Mouse (Mus musculus) mature B cell (primary cell): ENCODE measurements around the gene Mical2.

Experiments
- in situ Hi-C: fragments of 300-500 bp; cut with MboI; formaldehyde crosslinking; loops from 2 replicates; pipeline ENCODE4 v1.14.3; 2019

The Mical2 gene

DNA sequence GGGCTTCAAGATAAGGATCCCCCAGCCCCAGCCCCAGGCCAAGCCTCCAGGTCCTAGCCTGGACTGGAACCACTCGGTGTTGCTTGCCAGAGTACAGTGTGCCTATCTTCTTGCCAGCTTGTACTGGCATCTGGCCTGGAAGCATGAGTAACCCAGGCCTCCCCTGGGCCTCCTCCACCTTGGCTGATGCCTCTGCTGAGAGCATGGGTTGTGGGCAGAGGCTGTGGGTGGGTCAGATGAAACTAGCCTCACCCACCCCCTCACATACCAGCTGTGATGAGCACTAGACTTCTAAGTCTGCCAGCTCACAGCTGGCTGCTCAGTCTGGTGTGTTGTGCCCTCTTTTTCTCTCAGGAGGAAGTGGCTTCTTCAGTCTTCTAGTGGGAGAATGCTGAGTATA is 90.6 kb downstream of the Mical2 start:
- in situ Hi-C loops, result no loop called here

DNA sequence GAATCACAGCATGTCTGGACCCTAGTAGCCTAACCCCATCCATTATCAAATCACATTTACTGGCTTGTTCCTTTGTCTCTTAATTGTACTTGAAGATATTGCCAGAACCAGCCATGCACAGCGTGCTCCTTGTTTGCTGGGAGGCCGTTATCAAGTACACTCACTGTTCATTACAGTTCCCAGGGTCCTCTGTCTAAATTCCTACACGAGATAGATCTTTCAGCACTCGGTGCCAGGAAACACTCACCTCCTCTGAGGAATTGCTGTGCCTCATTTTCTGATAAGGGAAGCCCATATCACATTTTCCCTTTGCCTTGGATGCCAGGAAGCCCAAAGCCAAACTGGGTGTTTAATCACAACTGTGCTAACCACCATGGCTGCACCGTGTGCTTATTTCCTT is 91.8 kb downstream of the Mical2 start:
- in situ Hi-C loops, result no loop called here

DNA sequence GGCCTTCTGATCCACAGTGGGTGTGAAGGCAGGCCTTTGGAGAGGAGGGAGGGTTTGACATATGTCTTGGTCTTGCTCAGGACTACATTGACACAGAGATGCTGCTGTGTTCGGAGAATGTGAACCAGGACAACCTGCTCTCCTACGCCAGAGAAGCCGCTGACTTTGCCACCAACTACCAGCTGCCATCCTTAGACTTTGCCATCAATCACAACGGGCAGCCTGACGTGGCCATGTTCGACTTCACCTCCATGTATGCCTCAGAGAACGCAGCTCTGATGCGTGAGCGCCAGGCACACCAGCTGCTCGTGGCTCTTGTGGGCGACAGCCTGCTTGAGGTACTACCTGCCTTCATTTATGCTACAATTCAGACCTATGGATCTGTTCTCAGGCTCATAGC is 92.7 kb downstream of the Mical2 start:
- in situ Hi-C loops, result no loop called here

DNA sequence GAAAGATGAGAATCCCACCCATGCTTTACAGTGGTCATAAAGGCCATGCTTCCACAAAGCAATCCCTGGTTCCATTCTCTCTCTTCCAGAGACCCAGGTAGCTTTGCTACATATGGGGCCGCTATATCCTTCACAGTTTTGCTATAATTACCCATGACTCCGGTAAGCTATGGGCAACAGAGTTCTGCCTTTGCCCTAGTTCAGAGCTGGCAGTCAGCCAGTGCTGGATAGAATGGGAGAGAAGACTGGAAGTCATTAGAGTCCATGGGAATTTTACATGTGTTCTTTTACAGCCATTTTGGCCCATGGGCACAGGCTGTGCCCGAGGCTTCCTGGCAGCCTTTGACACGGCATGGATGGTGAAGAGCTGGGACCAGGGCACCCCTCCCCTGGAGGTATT is 93.8 kb downstream of the Mical2 start:
- in situ Hi-C loops, result no loop called here

DNA sequence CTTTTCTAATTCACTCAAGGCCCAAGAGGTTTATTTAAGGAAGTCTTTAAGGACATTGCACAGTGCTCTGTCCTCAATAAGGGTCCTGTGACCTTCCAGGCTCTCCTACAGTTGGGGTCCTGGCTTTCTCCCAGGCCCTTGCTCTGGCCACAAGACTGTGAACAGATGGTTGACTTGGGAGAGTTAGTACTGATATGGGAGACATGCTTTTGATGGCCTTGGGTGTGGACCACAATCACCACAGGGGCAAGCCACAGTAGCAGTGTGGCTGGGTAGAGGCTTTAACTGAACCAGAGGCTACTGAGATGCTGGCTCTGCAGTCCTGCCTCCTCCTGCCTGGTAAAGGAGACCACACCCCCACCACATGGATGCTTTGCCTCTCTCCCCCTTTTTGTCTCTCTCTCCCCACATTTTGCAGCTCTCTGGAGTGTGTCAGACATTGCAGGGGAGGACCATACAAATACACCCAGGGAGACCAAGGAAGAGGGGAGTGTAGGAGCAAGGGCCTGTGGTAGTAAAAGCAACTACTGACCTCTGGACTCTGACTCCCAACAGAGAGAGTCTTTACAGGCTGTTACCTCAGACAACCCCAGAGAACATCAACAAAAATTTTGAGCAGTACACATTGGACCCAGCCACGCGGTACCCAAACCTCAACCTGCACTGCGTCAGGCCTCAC is 94.5 kb downstream of the Mical2 start:
- in situ Hi-C loops, result no loop called here

DNA sequence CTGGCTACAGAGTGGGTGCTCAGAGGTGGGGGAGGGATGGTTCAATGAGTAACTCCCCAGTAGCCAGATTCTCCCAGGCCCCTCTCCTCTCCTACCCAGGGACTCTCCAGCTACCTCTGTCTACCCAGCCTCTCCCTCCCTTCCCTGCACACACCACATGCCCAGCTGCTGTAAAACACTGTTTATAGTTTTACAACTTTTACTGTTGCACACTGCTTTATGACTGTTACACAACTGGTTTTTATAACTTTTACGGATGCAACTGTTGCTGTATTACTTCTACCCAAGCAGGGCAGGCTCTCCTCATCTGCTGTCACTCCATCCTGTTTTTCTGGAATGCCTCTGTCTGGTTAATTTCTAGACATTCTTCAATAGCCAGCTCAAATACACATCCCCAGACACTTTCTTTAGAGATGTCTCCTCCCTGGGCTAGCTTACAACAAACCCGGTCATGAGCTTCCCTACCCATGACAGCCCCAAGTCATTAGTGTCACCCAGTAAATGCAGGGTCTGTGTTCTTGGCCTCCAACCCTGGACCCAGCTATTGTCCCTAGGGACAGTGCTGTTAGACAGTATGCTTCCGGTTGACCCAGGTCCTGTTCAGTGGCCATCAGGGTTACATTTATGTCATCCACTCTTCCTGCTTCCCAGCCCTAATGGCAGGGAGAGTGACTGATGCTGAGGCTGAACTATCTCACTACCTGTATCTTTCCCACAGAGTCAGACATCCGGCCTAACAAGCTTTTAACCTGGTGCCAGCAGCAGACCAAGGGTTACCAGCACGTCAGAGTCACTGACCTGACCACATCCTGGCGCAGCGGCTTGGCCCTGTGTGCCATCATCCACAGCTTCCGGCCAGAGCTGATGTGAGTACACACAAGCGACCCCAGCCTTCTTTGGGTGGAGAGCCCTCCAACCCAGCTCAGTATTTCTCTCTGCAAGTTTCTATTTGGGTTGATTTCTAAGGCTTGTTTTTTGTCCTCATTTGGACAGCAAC is 96.4 kb downstream of the Mical2 start:
- in situ Hi-C loops, result no loop called here

DNA sequence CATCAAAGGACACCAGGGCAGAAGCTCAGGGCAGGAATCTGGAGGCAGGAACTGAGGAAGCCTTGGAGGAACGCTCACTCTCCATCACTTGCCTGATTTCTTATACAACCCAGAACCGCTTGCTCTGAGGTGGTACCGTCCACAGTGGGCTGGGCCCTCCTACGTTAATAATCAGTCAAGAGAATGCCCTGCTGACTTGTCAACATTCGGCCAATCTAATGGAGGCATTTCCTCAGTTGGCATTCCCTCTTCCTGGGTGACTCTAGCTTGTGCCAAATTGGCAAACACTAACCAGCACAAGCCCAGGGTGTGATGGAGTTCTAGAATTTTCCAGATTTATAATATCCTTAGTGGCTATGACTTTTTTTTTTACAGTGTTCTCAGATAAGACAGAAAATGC is 98.9 kb downstream of the Mical2 start:
- in situ Hi-C loops, result no loop called here

DNA sequence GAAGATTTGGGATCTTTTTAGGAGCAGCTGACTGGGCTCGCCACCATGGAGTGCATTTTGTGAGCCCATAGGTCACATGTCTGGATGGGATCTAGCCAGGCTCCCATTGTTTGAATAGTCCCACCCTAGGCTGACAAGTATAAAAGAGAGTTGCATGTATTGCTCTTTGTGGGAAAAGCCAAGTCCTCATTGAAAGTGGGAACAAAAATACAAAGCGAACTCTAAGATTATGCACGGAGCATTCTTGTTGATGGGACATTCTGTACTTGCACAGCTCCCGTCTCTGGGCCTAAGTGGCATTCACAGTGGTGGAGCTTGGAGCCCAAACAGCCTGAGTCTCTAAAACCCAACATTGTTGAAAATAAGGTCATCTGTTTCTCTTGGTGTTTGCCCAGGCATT is 101.2 kb downstream of the Mical2 start:
- in situ Hi-C loops, result no loop called here

DNA sequence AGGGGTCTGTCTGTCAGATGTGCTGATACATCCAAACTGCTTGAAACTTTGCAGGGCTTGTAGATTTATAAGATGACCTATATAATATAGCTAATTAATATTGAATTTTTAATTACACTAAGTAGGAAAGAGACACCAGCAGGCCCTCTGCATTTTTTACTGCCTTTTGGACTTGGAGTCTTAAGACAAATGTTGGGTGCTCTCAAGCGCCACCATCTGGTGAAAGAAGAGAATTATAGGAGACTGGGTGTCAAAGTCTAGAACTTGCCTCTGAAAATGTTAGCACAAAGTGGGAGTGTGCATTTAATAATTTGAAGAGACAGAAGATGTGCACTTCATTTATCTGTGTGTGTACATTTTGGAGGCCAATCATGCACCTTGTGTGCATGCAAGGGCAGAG is 103.3 kb downstream of the Mical2 start:
- in situ Hi-C loops, result no loop called here

DNA sequence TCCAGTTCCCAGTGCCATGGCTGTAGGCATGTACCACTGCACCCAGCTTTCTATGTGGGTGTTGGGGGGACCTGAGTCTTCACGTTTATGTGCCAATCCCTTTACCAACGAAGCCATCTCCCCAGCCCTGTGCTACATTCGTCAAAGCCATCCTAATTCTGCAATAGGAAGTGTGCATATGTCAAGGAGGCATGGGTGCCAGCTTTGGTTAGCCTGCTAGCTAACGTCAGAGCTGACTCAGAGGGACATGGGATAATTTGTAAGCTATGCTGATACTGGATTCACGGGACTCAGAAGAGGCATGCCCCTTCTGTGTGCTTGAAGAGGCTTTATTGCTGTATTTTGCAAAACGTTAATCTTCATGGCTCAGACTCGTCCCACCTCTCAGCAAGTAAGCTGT is 103.8 kb downstream of the Mical2 start:
- in situ Hi-C loops, result no loop called here

DNA sequence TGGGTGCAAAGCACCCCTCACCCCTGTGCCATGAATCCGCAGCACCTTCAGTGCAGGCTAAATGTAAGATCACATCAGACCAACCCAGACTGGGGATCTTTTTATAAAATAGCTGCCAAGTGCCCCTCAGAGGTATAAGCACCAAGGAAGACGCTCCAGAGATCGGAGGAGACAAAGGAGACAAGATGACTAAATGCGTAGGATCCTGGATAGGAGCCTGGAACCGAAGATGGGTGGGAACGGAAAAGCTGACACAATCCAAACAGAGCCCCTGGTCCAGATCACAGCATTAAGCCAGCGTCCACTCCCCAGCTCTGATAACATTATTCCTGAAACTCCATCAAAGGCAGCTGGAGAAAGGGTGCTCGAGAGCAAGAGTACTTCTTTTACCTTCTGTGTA is 105.3 kb downstream of the Mical2 start:
- in situ Hi-C loops, result no loop called here

DNA sequence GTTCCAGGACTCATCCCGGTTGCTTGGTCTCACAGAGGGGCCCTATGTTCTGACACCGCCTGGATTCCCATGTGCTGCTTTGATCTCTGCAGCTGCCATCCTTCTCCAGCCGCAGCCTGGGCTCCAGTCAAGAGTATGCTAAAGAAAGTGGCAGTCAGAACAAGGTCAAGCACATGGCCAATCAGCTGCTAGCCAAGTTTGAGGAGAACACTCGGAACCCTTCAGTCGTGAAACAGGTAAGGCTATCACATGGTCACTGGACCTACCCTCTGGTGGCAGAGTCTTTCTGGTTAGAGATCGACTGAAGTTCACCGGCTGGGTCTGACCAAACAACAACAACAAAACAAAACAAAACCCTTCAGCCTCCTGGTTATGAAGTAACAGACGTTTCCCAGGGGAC is 106.1 kb downstream of the Mical2 start:
- in situ Hi-C loops, result no loop called here

DNA sequence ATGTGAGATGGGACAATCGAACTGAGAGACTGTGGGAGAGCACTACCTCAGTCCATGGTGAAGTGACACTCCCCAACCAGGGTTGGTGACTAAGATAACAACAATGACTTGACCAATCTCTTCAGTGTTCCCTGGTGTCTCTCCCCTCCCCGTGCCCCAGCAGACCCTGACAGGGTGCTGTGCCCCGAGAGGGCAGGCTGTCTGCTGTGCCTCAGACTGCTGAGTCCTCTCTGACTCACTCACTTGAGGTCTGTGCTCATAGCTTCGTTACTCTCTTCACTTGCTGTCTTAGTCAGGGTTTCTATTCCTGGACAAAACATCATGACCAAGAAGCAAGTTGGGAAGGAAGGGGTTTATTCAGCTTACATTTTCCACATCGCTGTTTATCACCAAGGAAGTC is 106.8 kb downstream of the Mical2 start:
- in situ Hi-C loops, result no loop called here

DNA sequence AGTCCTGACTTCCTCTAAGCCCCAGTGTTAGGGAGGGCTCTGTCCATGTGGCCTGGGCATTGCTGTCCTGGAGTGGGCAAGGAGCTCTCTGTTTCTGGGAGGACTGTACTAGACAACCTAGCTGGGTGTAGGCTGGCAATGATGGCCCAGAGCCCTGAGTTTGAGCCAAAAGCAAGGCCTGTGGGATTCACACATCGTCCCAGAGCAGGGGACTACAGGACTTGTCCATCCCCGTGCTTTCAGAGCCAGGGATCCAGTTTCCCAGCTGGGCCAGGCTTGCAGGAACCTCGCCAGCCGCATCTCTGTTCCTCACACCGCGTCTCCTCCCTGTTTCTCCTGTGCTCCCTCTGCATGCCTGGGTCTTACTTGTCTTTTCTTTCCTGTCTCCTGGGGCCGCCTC is 107.7 kb downstream of the Mical2 start:
- in situ Hi-C loops, result no loop called here

DNA sequence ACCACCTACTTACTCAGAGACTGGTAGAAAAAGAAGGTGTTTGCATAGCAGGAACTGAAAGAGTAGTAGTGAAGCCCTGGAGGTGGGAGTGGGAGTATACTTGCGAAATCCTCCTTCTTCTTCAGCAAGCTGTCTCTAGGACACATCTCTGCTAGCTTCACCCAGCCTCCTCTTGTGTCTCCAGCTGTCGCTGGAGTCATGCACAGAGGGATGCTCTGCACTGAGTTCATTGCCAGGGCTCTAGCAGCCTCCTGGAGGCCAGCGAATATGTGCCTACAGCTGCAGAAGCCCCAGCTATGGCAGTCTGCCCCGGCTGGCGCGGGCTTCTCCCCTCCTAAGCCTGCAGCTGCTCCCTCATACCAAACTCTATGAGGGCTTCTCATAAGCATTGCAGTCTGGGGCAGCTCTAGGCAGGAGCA is 110.6 kb downstream of the Mical2 start:
- in situ Hi-C loops, result no loop called here

DNA sequence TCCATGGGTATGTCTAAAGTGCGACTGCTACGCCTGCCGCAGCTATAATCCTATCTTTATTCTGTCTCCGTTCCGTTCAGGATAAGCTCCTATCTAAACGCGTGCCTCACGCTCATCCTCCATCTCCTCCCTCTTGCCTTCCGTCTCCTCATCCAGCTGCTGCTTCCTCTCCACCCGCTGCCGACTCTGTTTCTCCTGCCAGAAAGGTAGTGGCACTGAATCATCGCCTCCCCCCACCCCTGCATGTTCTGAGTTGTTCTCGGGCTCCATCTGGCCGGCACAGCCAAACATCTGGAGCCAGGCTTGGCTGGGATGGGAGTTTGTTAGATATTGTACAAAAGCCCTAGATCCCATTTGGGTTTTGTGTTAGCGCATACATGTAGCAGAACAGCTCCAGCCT is 111.1 kb downstream of the Mical2 start:
- in situ Hi-C loops, result no loop called here

DNA sequence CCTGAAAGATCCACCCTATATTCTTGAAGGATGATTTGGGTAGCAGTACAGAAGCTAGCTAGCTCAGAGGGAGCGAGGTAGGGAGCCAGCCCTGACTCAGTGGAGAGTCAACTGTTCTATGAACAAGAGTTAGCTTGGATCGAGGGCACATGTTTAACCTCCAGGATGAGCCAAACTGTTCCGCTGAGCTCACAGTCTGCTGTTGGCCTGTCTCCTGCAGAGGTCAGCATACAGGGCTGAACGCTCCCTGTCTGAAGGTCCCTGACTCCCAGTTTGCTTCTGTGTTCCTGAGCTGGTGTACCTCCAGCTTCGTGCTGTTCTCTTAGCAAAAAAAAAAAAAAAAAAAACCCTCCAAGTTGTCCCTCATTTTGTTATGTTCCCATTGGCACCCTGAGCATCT is 112.1 kb downstream of the Mical2 start:
- in situ Hi-C loops, result no loop called here

DNA sequence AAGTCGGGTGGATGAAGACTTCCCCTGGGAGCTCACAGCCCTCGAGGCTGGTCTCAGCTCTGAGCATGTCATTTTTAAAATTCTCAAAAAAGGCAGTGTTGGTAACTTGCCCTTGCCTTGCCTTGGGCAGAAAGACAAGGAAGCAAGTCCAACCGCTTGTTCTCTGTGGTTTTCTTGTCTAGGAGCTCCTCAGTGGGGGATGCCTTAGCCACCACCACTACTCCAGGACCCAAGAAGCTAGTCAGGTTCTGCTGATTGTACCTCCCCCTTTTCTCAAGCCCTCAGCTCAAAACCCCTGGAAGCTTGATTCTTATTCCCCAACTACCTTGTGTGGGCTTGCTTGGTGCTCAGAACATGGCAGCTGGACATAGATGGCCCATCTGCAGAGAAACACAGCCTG is 115.4 kb downstream of the Mical2 start:
- in situ Hi-C loops, result no loop called here

DNA sequence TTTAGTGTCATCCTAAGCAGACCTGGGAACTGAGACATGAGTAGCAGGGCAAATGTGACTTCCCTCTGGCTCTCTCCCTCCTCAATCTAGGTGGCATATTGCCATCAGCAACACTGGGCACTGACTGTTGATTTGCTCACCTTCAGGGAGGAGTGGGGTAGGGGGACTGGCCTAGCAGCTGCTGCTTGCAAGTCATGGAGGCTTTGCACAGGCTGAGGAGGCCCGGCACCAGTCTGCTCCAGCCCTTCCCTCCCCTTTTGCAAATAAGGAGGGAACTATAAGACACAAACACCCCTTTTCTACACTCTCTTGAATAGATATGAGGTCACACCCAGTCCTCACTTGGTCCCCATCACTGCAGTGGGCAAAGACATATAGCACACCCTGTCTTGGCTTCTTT is 120.0 kb downstream of the Mical2 start:
- in situ Hi-C loops, result no loop called here

DNA sequence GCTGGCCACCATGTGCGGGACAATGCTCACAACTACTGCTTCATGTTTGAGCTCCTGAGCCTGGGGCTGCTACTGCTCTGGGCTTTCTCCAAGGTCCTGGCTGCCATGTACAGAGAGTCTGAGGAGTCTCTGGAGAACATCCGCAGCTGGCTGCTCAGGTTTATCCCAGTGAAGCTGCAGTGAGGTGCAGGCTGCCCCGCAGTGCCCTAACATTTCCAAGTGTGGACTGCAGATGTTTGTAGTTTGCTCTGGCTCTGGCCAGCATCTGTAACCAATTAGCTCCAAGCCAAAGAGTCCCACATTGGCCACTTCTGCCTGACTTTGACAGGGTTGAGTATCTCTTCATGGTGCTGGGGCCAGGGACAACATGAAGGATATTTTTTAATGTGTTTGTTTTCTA is 125.9 kb downstream of the Mical2 start:
- in situ Hi-C loops, result no loop called here

DNA sequence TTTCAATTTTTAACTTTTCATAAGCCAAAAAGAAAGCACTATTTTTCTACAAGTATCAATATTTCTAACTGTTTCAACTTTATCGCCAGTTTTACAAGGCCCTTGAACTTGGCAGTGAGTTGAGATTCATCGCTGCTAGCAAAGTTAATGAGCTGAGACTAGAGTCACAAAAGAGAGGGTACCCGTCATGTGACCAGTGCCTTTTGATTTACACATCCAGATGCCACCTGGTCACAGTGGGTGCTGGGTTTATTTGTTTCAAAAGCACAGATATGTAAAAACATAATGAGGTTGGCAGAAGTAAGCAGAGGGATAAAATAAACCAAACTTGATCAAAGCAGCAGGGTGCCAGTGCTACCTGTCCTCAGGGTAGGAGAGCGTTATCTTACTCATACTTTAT is 126.3 kb downstream of the Mical2 start:
- in situ Hi-C loops, result no loop called here

DNA sequence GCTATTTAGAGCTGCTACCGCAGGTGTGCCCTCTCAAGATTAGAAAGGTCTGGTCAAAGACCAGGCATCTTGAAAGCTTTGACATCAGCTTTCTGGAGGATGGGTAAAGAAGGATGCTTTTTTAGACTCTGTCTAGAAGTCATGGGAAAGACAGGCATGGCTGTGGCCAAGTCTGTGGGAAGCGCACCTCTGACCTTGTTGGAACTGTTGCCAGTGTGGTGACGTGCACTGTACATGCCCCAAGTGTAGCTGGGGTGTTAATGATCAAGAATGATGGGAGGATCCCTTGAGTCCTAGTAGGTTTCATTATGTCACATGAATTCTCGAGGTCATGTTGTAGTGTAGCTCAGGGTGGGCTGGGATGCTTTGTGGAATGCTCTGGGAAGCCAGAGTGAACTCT is 127.4 kb downstream of the Mical2 start:
- in situ Hi-C loops, result no loop called here

DNA sequence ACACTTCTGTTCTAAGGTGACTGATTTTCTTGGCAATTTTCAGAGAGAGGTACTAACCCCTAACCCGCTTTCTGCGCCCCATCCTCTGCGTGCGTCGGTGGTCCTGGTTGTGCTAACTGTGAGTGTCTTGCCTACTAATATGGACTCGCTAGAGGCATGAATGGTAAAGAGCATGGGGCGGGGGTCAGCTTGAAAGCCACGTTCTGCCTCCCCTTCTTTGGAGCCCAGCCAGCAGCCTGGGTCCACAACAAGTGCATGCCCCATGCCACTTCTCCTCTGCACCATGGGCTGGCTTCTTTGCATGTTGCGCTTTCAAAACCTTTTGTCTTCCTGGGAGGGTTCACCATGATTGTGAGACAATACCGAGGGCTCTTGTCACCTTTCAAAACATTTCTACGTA is 128.3 kb downstream of the Mical2 start:
- in situ Hi-C loops, result no loop called here
